Mouse (Mus musculus): Measurements from ENCODE around the gene D230025D16Rik. TPM values are rescaled to one million over a fixed set of nuclear protein-coding genes. Genes with fewer than 3 reads are reported as not detected.

D230025D16Rik gene
- polyA plus RNA-seq, 1 experiment from 2014 or later: 27.9 TPM

Other genes starting within 250 kb of the D230025D16Rik start
- not detected in 2 replicates for gene Ces2h, start 224.3 kb upstream of the D230025D16Rik start, polyA plus RNA-seq (2015; fragmentation: Nextera tagmentation; extraction: Ambion mirVana)
- gene Ces3a, start 176.5 kb upstream of the D230025D16Rik start, polyA plus RNA-seq (2015; fragmentation: Nextera tagmentation; extraction: Ambion mirVana): not detected in 2 replicates
- not detected in 2 replicates for gene Ces3b, start 141.4 kb upstream of the D230025D16Rik start, polyA plus RNA-seq (2015; fragmentation: Nextera tagmentation; extraction: Ambion mirVana)
- gene Ces4a, start 93.3 kb upstream of the D230025D16Rik start, polyA plus RNA-seq (2015; fragmentation: Nextera tagmentation; extraction: Ambion mirVana): not detected in 2 replicates
- gene Cbfb, start 54.5 kb upstream of the D230025D16Rik start, polyA plus RNA-seq (2015; fragmentation: Nextera tagmentation; extraction: Ambion mirVana): 28.6 and 29.0 TPM in 2 replicates
- 12.3 and 12.4 TPM in 2 replicates for gene B3gnt9, start 30.0 kb downstream of the D230025D16Rik start, polyA plus RNA-seq (2015; fragmentation: Nextera tagmentation; extraction: Ambion mirVana)
- 20.7 and 21.5 TPM in 2 replicates for gene Tradd, start 39.5 kb downstream of the D230025D16Rik start, polyA plus RNA-seq (2015; fragmentation: Nextera tagmentation; extraction: Ambion mirVana)
- gene Fbxl8, start 39.5 kb downstream of the D230025D16Rik start, polyA plus RNA-seq (2015; fragmentation: Nextera tagmentation; extraction: Ambion mirVana): 2.1 and 2.4 TPM in 2 replicates
- 0.80 and 1.2 TPM in 2 replicates for gene Hsf4, start 44.7 kb downstream of the D230025D16Rik start, polyA plus RNA-seq (2015; fragmentation: Nextera tagmentation; extraction: Ambion mirVana)
- 6.2 TPM in 2 replicates for gene Nol3, start 51.0 kb downstream of the D230025D16Rik start, polyA plus RNA-seq (2015; fragmentation: Nextera tagmentation; extraction: Ambion mirVana)
- 126 and 153 TPM in 2 replicates for gene 4931428F04Rik, start 64.7 kb downstream of the D230025D16Rik start, polyA plus RNA-seq (2015; fragmentation: Nextera tagmentation; extraction: Ambion mirVana)
- 9.4 and 12.3 TPM in 2 replicates for gene Exoc3l, start 71.0 kb downstream of the D230025D16Rik start, polyA plus RNA-seq (2015; fragmentation: Nextera tagmentation; extraction: Ambion mirVana)
- 37.3 and 46.7 TPM in 2 replicates for gene E2f4, start 72.5 kb downstream of the D230025D16Rik start, polyA plus RNA-seq (2015; fragmentation: Nextera tagmentation; extraction: Ambion mirVana)
- 1.5 and 1.6 TPM in 2 replicates for gene Elmo3, start 80.5 kb downstream of the D230025D16Rik start, polyA plus RNA-seq (2015; fragmentation: Nextera tagmentation; extraction: Ambion mirVana)
- 0.90 and 0.94 TPM in 2 replicates for gene Lrrc29, start 101.1 kb downstream of the D230025D16Rik start, polyA plus RNA-seq (2015; fragmentation: Nextera tagmentation; extraction: Ambion mirVana)
- gene Tmem208, start 101.2 kb downstream of the D230025D16Rik start, polyA plus RNA-seq (2015; fragmentation: Nextera tagmentation; extraction: Ambion mirVana): 144 and 150 TPM in 2 replicates
- gene Fhod1, start 122.8 kb downstream of the D230025D16Rik start, polyA plus RNA-seq (2015; fragmentation: Nextera tagmentation; extraction: Ambion mirVana): 0.69 and 0.93 TPM in 2 replicates
- 12.3 and 14.5 TPM in 2 replicates for gene Slc9a5, start 123.7 kb downstream of the D230025D16Rik start, polyA plus RNA-seq (2015; fragmentation: Nextera tagmentation; extraction: Ambion mirVana)
- gene Plekhg4, start 148.1 kb downstream of the D230025D16Rik start, polyA plus RNA-seq (2015; fragmentation: Nextera tagmentation; extraction: Ambion mirVana): 1.8 and 2.1 TPM in 2 replicates
- gene Kctd19, start 188.4 kb downstream of the D230025D16Rik start, polyA plus RNA-seq (2015; fragmentation: Nextera tagmentation; extraction: Ambion mirVana): 0.27 TPM in 1 of 2 replicates, not detected in the other
- gene Lrrc36, start 188.4 kb downstream of the D230025D16Rik start, polyA plus RNA-seq (2015; fragmentation: Nextera tagmentation; extraction: Ambion mirVana): 0.44 and 0.60 TPM in 2 replicates
- 246 and 256 TPM in 2 replicates for gene Tppp3, start 246.4 kb downstream of the D230025D16Rik start, polyA plus RNA-seq (2015; fragmentation: Nextera tagmentation; extraction: Ambion mirVana)